Mouse (Mus musculus) kidney, adult 2 months (tissue): ENCODE results near the gene Rnf185.

ENCODE experiments used
- CTCF ChIP-seq: fragments of 200-500 bp; conservative IDR thresholded peaks from 2 replicates; pipeline ENCODE4 v1.5.1; 2011; ENCODE audit warnings: low read depth, mild to moderate bottlenecking, control low read depth, low read length, moderate library complexity, mixed read lengths; ENCODE audit not compliant: insufficient read depth, insufficient read length
- POLR2A ChIP-seq: fragments of 200-500 bp; IDR thresholded peaks from one replicate; pipeline ENCODE4 v1.6.1; 2011; ENCODE audit warnings: low read depth, low read length, control low read depth

DNA sequence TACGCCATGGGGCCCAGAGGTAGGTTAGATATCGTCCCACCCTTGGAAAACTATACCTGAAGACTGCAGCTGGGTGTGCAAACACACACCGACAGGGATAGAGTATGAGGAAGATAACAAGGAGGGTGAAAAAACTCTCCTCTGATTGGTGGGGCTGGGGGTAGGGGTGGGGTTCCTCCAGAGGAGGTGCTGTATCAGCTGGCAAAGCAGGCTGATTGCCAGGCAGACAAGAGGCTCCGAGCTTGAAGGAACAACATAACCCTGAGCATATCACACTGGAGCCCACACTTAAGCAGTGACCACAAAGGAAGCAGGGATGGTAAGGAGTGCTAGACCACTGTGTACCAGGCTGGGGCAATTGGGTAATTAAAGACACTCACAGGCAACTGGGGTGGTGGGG is 72.7 kb downstream of the Rnf185 start:
- TF ChIP-seq CTCF = no peak
- no peak for TF ChIP-seq POLR2A
